Mouse (Mus musculus): ENCODE results near the gene Vamp1. TPM values are rescaled to one million over a fixed set of nuclear protein-coding genes. Genes with fewer than 3 reads are reported as not detected.
"Not testable (repeated sequence)": the region's sequence is repeated elsewhere in the genome, so short reads cannot be mapped to it uniquely, and the experiment has no call there.

Vamp1 gene
- polyA plus RNA-seq, 1 experiment, result 0.69 TPM

DNA sequence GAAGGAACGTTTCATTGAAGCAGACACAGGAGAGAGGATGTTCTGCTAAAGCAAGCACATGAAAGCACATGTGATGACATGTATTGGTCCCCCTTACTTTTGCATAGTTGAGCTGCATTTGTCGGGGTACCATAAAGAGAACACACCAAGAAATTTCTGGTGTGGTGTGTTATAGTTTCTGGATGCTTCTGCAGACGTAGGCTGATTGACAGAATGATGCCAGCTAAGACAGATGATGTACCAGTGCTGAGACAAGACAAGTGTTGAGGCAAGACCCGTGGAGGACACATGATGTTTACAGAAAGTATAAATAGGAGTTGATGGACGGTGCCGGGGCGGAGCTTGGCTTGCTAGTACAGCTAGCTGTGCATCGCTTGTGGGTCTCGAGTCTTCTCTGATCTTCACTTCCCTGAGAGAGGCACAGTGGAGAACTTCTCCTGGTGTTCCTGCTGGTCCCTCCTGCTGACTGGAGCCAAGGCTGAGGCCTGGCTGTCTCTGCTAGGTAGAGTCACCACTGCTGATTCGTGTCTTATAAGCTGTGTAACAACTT is 44.7 kb downstream of the Vamp1 start:
- no peaks in the 10 kb centered on the region for H3K79me3 ChIP-seq (ENCODE audit: low read depth)
- H3K27me3 ChIP-seq (ENCODE audit: control insufficient read depth, insufficient read depth, insufficient read length), result no peaks in the 10 kb centered on the region
- TF ChIP-seq CTCF (IDR thresholded peaks at IDR 0.05; ENCODE audit: control insufficient read depth, insufficient read depth, insufficient read length), result no peak
- H3K79me2 ChIP-seq (ENCODE audit: control insufficient read depth, insufficient read depth), result no peaks in the 10 kb centered on the region
- no peak overlapping the region for H3K4me3 ChIP-seq (ENCODE audit: insufficient read depth, poor library complexity, severe bottlenecking)
- H3K36me3 ChIP-seq (ENCODE audit: control insufficient read depth, insufficient read depth), result no peaks in the 10 kb centered on the region
- no peak overlapping the region for H3ac ChIP-seq (ENCODE audit: control insufficient read depth, insufficient read length, low read depth)

DNA sequence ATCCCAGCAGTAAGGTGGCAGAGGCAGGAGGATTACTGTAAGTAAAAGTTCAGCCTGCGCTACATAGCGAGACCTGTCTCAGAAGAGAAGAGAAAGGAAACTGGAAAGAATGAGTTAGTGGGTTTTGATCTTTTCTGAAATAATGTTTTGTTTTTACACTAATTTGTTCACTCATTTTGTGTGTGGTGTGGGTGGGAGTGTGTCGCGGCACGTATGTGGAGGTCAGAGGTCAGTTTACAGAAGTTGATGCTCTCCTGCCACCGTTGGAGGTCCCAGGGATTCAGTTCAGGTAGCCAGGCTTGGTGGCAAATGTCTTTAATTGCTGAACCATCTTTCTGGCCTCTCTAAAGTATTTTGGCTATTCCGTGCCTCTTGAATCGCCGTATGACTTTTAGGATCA is 48.9 kb downstream of the Vamp1 start:
- TF ChIP-seq USF1 (IDR thresholded peaks at IDR 0.05; ENCODE audit: low read depth) (no peak), MYOG (IDR thresholded peaks at IDR 0.05; ENCODE audit: control insufficient read depth, extremely low read depth, insufficient read length) (no peak), MYOD1 (IDR thresholded peaks at IDR 0.05; ENCODE audit: control insufficient read depth, insufficient read length, low read depth) (no peak), FOSL1 (IDR thresholded peaks at IDR 0.05; ENCODE audit: insufficient read depth, low read length, poor library complexity, severe bottlenecking) (no peak), MAX (IDR thresholded peaks at IDR 0.05) (no peak), CEBPB (IDR thresholded peaks at IDR 0.05; ENCODE audit: low read depth) (no peak), CTCF (IDR thresholded peaks at IDR 0.05; ENCODE audit: control insufficient read depth, insufficient read depth, insufficient read length) (no peak)
- Histone ChIP-seq H3K27me3 (ENCODE audit: control insufficient read depth, insufficient read depth, insufficient read length) (no peaks in the 10 kb centered on the region), H3K4me3 (ENCODE audit: insufficient read depth, poor library complexity, severe bottlenecking) (no peak overlapping the region), H3K79me3 (ENCODE audit: low read depth) (no peaks in the 10 kb centered on the region), H3K36me3 (ENCODE audit: control insufficient read depth, insufficient read depth) (no peaks in the 10 kb centered on the region), H3K79me2 (ENCODE audit: control insufficient read depth, insufficient read depth) (no peaks in the 10 kb centered on the region), H3ac (ENCODE audit: control insufficient read depth, insufficient read length, low read depth) (no peak overlapping the region)

DNA sequence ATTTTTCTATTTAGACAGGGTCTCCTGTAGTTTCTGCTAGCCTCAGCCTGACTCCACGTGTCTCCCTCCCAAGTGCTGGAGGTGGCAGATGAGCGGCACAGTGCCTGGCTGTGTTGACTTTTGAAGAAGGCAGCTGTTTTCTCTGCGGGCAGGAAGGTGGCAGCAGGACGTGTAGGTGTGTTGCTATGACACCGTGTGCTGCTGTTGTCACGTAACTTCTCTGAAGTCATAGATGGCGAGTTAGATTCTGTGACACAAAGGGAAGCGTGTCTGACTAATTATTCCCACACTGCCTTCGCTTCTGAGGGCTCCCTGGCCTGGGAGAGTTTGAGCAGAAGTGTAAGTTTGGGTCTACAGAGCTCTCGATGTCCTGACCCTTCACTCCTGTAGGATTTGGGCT is 49.9 kb downstream of the Vamp1 start:
- TF ChIP-seq CEBPB (IDR thresholded peaks at IDR 0.05; ENCODE audit: low read depth) (no peak), USF1 (IDR thresholded peaks at IDR 0.05; ENCODE audit: low read depth) (no peak), MAX (IDR thresholded peaks at IDR 0.05) (no peak), MYOD1 (IDR thresholded peaks at IDR 0.05; ENCODE audit: control insufficient read depth, insufficient read length, low read depth) (no peak), CTCF (IDR thresholded peaks at IDR 0.05; ENCODE audit: control insufficient read depth, insufficient read depth, insufficient read length) (no peak), FOSL1 (IDR thresholded peaks at IDR 0.05; ENCODE audit: insufficient read depth, low read length, poor library complexity, severe bottlenecking) (no peak), MYOG (IDR thresholded peaks at IDR 0.05; ENCODE audit: control insufficient read depth, extremely low read depth, insufficient read length) (no peak)
- Histone ChIP-seq H3K79me3 (ENCODE audit: low read depth) (no peaks in the 10 kb centered on the region), H3K79me2 (ENCODE audit: control insufficient read depth, insufficient read depth) (no peaks in the 10 kb centered on the region), H3K4me3 (ENCODE audit: insufficient read depth, poor library complexity, severe bottlenecking) (no peak overlapping the region), H3ac (ENCODE audit: control insufficient read depth, insufficient read length, low read depth) (no peak overlapping the region), H3K27me3 (ENCODE audit: control insufficient read depth, insufficient read depth, insufficient read length) (no peaks in the 10 kb centered on the region), H3K36me3 (ENCODE audit: control insufficient read depth, insufficient read depth) (no peaks in the 10 kb centered on the region)

DNA sequence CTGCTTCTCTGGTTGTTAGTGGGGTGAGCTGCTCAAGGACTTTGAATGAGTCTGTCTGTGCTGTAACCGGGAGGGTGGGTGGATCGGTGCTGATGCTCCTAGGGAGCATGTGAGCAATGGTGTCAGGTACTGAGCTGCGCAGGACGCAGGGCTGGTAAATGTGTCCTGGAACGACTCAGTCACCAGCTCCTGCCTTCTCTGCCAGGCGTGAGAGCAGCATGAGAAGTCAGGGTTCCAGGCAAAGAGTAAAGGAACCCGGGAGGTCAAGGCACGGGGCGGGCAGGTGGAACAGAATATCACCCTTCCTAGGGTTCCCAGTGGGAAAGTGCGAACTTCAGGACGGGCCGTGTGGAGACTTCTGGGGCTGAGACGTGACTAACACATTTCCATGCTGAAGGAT is 50.7 kb downstream of the Vamp1 start:
- Histone ChIP-seq H3K27me3 (ENCODE audit: control insufficient read depth, insufficient read depth, insufficient read length) (no peaks in the 10 kb centered on the region), H3K4me3 (ENCODE audit: insufficient read depth, poor library complexity, severe bottlenecking) (no peak overlapping the region), H3ac (ENCODE audit: control insufficient read depth, insufficient read length, low read depth) (no peak overlapping the region), H3K79me2 (ENCODE audit: control insufficient read depth, insufficient read depth) (no peaks in the 10 kb centered on the region), H3K36me3 (ENCODE audit: control insufficient read depth, insufficient read depth) (no peaks in the 10 kb centered on the region), H3K79me3 (ENCODE audit: low read depth) (no peaks in the 10 kb centered on the region)
- no peak for TF ChIP-seq FOSL1 (IDR thresholded peaks at IDR 0.05; ENCODE audit: insufficient read depth, low read length, poor library complexity, severe bottlenecking)
- TF ChIP-seq MAX (IDR thresholded peaks at IDR 0.05), result no peak
- no peak for TF ChIP-seq CEBPB (IDR thresholded peaks at IDR 0.05; ENCODE audit: low read depth)
- TF ChIP-seq USF1 (IDR thresholded peaks at IDR 0.05; ENCODE audit: low read depth), result no peak
- no peak for TF ChIP-seq MYOG (IDR thresholded peaks at IDR 0.05; ENCODE audit: control insufficient read depth, extremely low read depth, insufficient read length)
- no peak for TF ChIP-seq CTCF (IDR thresholded peaks at IDR 0.05; ENCODE audit: control insufficient read depth, insufficient read depth, insufficient read length)
- TF ChIP-seq MYOD1 (IDR thresholded peaks at IDR 0.05; ENCODE audit: control insufficient read depth, insufficient read length, low read depth), result no peak

DNA sequence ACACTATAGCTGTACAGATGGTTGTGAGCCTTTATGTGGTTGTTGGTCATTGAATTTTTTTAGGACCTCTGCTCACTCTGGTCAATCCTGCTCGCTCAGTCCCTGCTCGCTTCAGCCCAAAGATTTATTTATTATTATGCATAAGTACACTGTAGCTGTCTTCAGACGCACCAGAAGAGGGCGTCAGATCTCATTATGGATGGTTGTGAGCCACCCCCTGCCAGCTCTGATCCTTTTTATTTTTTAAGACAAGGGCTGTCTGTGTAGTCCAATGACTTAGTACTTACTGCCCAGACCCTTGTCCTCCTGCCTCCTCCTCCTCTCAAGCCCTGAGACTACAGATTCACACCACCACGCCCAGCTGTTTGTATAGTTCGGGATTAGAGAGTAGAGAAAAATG is 51.2 kb downstream of the Vamp1 start:
- not testable (repeated sequence) for H3K79me3 ChIP-seq (ENCODE audit: low read depth); H3ac ChIP-seq (ENCODE audit: control insufficient read depth, insufficient read length, low read depth); H3K79me2 ChIP-seq (ENCODE audit: control insufficient read depth, insufficient read depth); H3K36me3 ChIP-seq (ENCODE audit: control insufficient read depth, insufficient read depth); H3K27me3 ChIP-seq (ENCODE audit: control insufficient read depth, insufficient read depth, insufficient read length); H3K4me3 ChIP-seq (ENCODE audit: insufficient read depth, poor library complexity, severe bottlenecking)

DNA sequence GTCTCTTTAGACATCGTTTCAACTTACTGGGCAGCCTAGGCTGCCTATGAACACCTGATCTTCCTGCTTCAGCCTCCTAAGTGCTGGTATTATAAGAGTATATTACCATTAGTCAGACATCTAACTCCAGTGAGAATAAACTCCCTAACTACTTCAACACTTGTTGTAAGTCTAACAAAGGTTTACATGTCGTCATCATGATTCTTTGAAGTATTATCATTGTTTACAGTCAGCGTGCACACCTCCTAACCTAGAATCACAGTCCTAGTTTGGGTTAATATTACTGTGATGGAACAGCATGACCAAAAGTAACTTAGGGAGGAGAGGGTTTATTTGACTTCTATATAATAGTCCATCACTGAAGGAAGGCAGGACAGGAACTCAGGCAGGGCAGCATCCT is 52.1 kb downstream of the Vamp1 start:
- H3K36me3 ChIP-seq (ENCODE audit: control insufficient read depth, insufficient read depth), result no peaks in the 10 kb centered on the region
- no peaks in the 10 kb centered on the region for H3K79me3 ChIP-seq (ENCODE audit: low read depth)
- no peaks in the 10 kb centered on the region for H3K27me3 ChIP-seq (ENCODE audit: control insufficient read depth, insufficient read depth, insufficient read length)
- TF ChIP-seq MAX (IDR thresholded peaks at IDR 0.05) (no peak), MYOD1 (IDR thresholded peaks at IDR 0.05; ENCODE audit: control insufficient read depth, insufficient read length, low read depth) (no peak), CEBPB (IDR thresholded peaks at IDR 0.05; ENCODE audit: low read depth) (no peak), USF1 (IDR thresholded peaks at IDR 0.05; ENCODE audit: low read depth) (no peak), FOSL1 (IDR thresholded peaks at IDR 0.05; ENCODE audit: insufficient read depth, low read length, poor library complexity, severe bottlenecking) (no peak), CTCF (IDR thresholded peaks at IDR 0.05; ENCODE audit: control insufficient read depth, insufficient read depth, insufficient read length) (no peak), MYOG (IDR thresholded peaks at IDR 0.05; ENCODE audit: control insufficient read depth, extremely low read depth, insufficient read length) (no peak)
- H3ac ChIP-seq (ENCODE audit: control insufficient read depth, insufficient read length, low read depth), result no peak overlapping the region
- no peak overlapping the region for H3K4me3 ChIP-seq (ENCODE audit: insufficient read depth, poor library complexity, severe bottlenecking)
- H3K79me2 ChIP-seq (ENCODE audit: control insufficient read depth, insufficient read depth), result no peaks in the 10 kb centered on the region
